Mouse (Mus musculus) left cerebral cortex, postnatal 10 days (tissue): Measurements from ENCODE around the gene Zfand3. TPM values are rescaled to one million over a fixed set of nuclear protein-coding genes. Genes with fewer than 3 reads are reported as not detected.

Source experiments
- DNase-seq, 2 experiments: peaks; one replicate each; pipeline ENCODE4 v3.0.0; 2021 to 2022; ENCODE audit warnings: low spot score in 2 of 2, mixed read lengths in 1 of 2; ENCODE audit errors: extremely low spot score in 1 of 2
- intact Hi-C: fragments of 180-260 bp; cut with DNase I; formaldehyde crosslinking; loops from one replicate; pipeline ENCODE4 v1.15.1; 2025
- total RNA-seq, 2 experiments: library from RNA; stranded (reverse); gene quantifications; 2 replicates each; pipeline ENCODE4 v1.2.3; 2021

Gene Zfand3
- total RNA-seq, 2 experiments from 2014 or later = 103 TPM

DNA sequence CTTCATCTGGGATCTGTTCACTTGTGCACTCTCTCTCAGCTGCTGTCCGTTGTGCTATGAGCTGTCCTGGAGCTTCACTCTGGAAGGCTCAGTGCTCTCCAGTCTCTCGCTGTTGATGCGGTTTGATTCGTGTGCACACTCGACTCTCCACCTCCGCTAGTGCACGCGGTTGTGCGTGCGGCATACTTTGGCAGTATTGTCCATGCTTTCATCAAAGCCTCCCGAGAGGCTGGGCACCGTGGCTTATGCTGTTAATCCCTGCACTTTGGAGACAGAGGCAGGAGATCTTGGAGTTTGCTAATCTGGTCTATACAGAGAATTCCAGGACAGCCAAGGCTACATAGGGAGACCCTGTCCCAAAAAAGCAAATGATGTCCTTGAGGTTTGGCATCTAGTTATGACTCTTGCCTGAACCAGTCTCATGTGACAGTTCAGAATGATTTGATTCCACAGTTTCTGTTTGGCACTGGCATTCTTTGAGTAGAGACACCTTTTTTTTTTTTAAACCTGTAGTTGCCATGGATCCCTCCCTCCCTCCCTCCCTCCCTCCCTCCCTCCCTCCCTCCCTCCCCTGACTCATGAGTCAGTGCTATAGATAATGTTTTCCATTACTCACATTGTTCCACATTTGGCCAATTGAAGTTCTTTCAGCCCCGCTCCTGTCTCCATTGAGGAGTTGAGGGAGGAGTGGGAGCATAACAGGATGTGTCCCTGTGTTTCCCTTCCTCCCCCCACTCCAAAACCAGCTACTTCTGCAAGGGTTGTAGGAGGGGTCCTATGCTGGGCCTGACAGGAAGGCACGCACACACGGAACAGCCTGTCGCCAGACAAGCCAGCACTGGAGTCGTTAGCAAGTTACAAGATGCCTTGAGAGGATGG is 192.1 kb downstream of the Zfand3 start:
- peak in 1 of 2 experiments; percentile 38 for DNase-seq
- intact Hi-C loops = loop anchor here (10.0 kb wide), 1 partner anchor 192 kb away; the partner anchor contains the start of gene Zfand3

GRCm38 (mm10) chr17:30197280-30198030 is 192.9 kb downstream of the Zfand3 start:
- peak in 1 of 2 experiments; percentile 26 for DNase-seq
- intact Hi-C loops = loop anchor here (10.0 kb wide), 1 partner anchor 193 kb away; the partner anchor contains the start of gene Zfand3

- peak in 1 of 2 experiments; percentile 30 for DNase-seq
- intact Hi-C loops = loop anchor here (10.0 kb wide), 1 partner anchor 194 kb away; the partner anchor contains the start of gene Zfand3
Observed at GRCm38 (mm10) chr17:30198422-30198821, 193.9 kb downstream of the Zfand3 start.

GRCm38 (mm10) chr17:30199374-30200247 is 195.1 kb downstream of the Zfand3 start:
- DNase-seq = peak in 1 of 2 experiments; percentile 32
- intact Hi-C loops = loop anchor here (10.0 kb wide), 2 partner anchors 195 to 305 kb away; partner anchors contain the start of gene Zfand3

DNA sequence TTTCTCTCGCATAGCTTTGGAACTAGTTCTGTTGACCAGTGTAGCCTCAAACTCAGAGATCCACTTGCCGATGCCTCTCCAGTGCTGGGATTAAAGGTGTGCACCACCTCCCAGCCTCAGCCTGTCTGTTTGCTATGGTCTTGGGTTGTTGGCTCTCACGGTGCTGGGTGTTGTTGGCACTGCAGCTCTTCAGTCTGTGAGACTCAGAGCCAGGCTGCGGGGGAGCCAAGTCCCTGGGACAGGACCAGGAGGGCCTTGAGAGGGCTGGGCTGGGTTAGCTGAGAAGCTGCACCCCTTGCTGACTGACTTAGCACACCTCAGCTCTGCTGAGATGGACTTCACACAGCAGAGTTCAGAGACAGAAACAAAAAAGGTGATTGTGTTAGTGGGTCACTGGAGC is 195.8 kb downstream of the Zfand3 start:
- DNase-seq = peak in 1 of 2 experiments; percentile 30
- intact Hi-C loops = loop anchor here (10.0 kb wide), 1 partner anchor 305 kb away; no protein-coding TSS in a partner anchor

DNA sequence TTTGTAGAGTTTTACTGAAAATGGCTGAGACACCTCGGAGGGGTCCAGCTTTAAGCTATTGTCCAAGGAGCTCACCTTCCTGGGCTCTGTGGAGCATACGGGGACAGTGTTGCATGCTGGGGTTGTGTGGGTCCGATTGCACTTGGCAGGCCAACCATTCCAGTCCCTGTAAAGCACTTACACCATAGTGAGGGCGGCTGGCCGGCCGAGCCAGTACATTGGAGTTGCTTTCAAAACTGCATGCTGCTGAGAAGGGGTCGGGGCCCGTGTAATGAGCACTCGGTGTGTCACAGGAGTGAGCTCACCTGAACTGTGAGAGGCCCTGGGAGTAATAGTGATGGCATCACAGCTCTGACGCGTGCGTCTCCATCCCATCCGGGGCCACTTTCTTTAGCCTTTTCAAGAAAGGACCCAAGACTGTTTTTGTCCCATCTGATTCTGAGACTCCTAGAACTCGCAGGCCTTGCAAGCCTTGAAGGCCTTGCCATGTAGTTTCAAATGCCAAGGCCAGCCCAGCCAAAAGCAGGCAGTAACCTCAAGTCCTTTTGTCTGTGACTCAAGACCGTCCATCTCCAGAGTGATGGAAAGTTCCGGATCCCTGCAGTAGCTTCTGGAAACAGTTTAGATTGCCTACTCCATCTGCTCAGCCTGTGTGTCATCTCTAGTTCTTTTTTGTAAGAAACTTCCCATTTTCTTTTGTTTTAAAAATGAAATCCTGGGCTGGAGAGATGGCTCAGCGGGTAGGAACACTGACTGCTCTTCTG is 200.7 kb downstream of the Zfand3 start:
- no peak for DNase-seq
- intact Hi-C loops = loop anchor here (10.0 kb wide), 1 partner anchor 310 kb away; no protein-coding TSS in a partner anchor

- intact Hi-C loops = no loop called here
Observed at GRCm38 (mm10) chr17:30210262-30210661, 205.7 kb downstream of the Zfand3 start.

DNA sequence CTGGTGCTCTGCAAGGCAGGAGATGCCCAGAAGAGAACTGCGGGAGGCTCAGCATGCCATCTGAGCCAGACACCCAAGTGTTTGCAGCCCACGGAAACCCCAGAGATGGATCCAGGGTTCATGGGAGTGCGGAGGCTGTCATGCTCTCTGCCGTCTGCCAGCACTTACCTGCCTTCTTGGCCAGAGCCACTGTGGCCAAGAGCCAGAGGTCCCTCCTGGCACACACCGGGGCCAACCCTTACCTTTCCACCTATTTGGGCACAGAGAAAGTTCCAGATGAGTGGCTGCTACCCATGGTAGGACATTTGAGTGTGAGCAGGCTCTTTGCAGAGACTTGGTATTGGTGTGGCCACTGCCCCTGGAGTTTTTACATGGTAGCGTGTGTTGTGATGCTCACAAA is 206.4 kb downstream of the Zfand3 start:
- intact Hi-C loops = no loop called here
- DNase-seq = no peak

More at GRCm38 (mm10) chr17:30210262-30210661, 205.7 kb downstream of the Zfand3 start:
- no peak for DNase-seq

- DNase-seq = no peak
- intact Hi-C loops = no loop called here
Observed at GRCm38 (mm10) chr17:30212647-30213046, 208.1 kb downstream of the Zfand3 start.

DNA sequence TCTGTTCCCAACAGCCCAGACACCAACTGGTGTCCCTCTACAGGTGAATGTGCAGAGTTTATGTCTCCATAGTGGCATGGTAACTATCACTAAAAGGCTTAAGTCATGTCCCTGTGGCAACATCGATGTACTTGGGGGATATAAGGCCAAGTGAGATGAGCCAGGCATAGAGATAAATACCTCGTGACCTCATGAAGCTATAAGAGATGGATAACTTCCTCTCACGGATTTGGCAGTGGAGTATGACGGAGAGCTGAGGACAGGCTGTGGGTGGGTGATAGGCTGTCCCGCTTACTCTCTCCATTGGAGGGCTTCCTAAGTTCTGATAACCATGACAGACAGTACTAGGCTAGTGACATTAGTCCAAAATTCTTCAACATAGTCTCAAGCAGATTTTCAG is 208.8 kb downstream of the Zfand3 start:
- DNase-seq = no peak
- intact Hi-C loops = no loop called here

DNA sequence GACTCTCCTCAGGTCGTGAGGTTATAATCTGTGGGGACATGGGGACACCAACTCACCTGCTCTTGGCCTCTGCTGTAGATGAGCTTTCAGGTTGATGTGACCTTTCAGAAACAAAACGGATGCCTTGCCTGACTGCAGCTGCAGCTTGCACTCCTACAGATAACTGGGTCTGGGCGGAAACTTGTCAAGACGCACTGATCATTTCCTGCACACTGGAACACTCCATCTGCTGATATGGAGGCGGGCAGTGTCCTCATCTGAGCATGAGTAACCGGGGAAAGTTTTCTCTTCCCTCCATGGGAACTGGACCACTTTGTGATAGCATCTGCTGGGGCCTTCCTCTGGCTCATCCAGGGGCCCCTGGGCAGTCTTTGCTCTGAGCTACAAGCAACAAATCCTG is 209.9 kb downstream of the Zfand3 start:
- DNase-seq = no peak

GRCm38 (mm10) chr17:30215741-30216140 is 211.2 kb downstream of the Zfand3 start:
- DNase-seq = no peak
- intact Hi-C loops = no loop called here

More for the DNA sequence above, 209.9 kb downstream of the Zfand3 start:
- intact Hi-C loops = no loop called here

- intact Hi-C loops = no loop called here
- no peak for DNase-seq
Observed at GRCm38 (mm10) chr17:30221677-30222076, 217.1 kb downstream of the Zfand3 start.

DNA sequence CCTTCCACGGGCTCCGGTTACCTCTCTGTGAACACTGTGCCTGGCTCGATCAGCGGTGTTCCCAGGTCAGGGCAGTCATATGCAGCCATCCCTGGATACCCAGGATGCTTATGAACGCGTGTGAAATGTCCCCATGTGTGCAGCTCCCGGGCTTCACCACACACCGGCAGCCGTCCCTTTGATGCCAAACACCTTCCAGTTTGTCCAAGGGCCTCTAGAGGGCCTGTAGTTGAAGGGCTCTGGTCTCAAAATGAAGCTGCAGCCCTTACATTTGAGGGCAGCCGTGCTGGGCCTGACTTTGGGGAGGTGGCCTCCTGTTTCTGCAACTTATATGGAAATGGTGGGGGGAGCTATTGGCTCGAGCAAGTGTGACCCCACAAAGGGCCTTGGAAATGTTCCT is 217.8 kb downstream of the Zfand3 start:
- intact Hi-C loops = no loop called here
- no peak for DNase-seq

DNA sequence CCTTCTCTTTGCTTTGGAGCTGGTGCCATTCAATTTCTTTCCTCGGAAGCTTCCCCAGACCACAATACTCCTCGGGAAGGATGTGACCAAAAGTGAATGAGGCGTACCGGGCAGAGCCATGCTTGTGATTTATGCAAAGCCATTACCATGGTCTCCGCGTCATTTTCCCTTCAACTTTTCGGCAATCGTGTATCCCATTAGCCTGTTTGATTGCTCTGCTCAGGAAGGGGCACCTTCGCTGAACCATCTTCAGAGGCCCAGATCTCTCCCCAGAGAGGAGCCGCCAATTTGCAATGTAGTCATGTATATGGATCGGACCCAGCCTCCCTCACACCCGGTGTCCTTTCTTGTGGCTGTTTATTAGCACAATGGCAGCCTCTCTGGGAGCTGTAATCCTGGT is 218.3 kb downstream of the Zfand3 start:
- intact Hi-C loops = no loop called here

GRCm38 (mm10) chr17:30225030-30225740 is 220.7 kb downstream of the Zfand3 start:
- intact Hi-C loops = no loop called here
- peak in 1 of 2 experiments; percentile 33 for DNase-seq

More for the DNA sequence above, 218.3 kb downstream of the Zfand3 start:
- no peak for DNase-seq
